Mouse (Mus musculus) brain, embryonic 14.5 days (tissue): ENCODE data around the gene Cdk19.

Experiments
- CTCF ChIP-seq: fragments of 200-500 bp; IDR thresholded peaks from 2 replicates; pipeline ENCODE4 v1.5.1; 2012; ENCODE audit warnings: inconsistent platforms, mild to moderate bottlenecking, moderate library complexity, borderline replicate concordance; ENCODE audit not compliant: insufficient read depth, insufficient read length; ENCODE audit errors: extremely low read depth
- POLR2A ChIP-seq: fragments of 200-500 bp; IDR thresholded peaks from 2 replicates; pipeline ENCODE4 v1.6.1; 2012; ENCODE audit warnings: mild to moderate bottlenecking, inconsistent platforms, borderline replicate concordance; ENCODE audit not compliant: poor library complexity, insufficient read depth, insufficient read length, severe bottlenecking; ENCODE audit errors: extremely low read depth

- TF ChIP-seq POLR2A (no peak), CTCF (no peak)
Measured at GRCm38 (mm10) chr10:40440740-40441139, 101.4 kb downstream of the Cdk19 start.
